Mouse (Mus musculus): ENCODE data around the gene Il1r1. TPM values are rescaled to one million over a fixed set of nuclear protein-coding genes. Genes with fewer than 3 reads are reported as not detected.

Il1r1 gene
- polyA plus RNA-seq, 1 experiment from 2014 or later: 12.9 TPM

GRCm38 (mm10) chr1:40236694-40237093, 11.8 kb downstream of the Il1r1 start:
- 71% methylated on average over 6 of the region's 6 CpGs for WGBS
- Histone ChIP-seq H3K27ac (no peak overlapping the region), H3K36me3 (no peaks in the 10 kb centered on the region), H3K4me3 (no peak overlapping the region), H3K4me1 (peaks cover 24% of the 10 kb centered on the region), H3K27me3 (ENCODE audit: insufficient read depth, poor library complexity, severe bottlenecking) (no peaks in the 10 kb centered on the region), H3K9me3 (no peaks in the 10 kb centered on the region)
- peak; percentile 69 for DNase-seq (ENCODE audit: low spot score)

- peak; percentile 70 for DNase-seq (ENCODE audit: low spot score)
- H3K4me3 ChIP-seq: no peak overlapping the region
- no peak overlapping the region for H3K27ac ChIP-seq
- H3K9me3 ChIP-seq: no peaks in the 10 kb centered on the region
- no peaks in the 10 kb centered on the region for H3K36me3 ChIP-seq
- no peaks in the 10 kb centered on the region for H3K27me3 ChIP-seq (ENCODE audit: insufficient read depth, poor library complexity, severe bottlenecking)
- H3K4me1 ChIP-seq: peaks cover 24% of the 10 kb centered on the region
- WGBS: 47% methylated on average over 6 of the region's 6 CpGs
These were observed 12.2 kb downstream of the Il1r1 start for GRCm38 (mm10) chr1:40237094-40237493.

GRCm38 (mm10) chr1:40240353-40241092, 15.6 kb downstream of the Il1r1 start:
- Histone ChIP-seq H3K27ac (no peak overlapping the region), H3K36me3 (no peaks in the 10 kb centered on the region), H3K4me3 (no peak overlapping the region), H3K27me3 (ENCODE audit: insufficient read depth, poor library complexity, severe bottlenecking) (no peaks in the 10 kb centered on the region), H3K9me3 (no peaks in the 10 kb centered on the region), H3K4me1 (peaks cover 10% of the 10 kb centered on the region)
- WGBS: 88% methylated on average over 9 of the region's 9 CpGs
- DNase-seq (ENCODE audit: low spot score): no peak

- H3K4me1 ChIP-seq: no peaks in the 10 kb centered on the region
These were observed 17.8 kb downstream of the Il1r1 start for GRCm38 (mm10) chr1:40242717-40243116.

GRCm38 (mm10) chr1:40243561-40243998, 18.7 kb downstream of the Il1r1 start:
- Histone ChIP-seq H3K4me3 (no peak overlapping the region), H3K36me3 (no peaks in the 10 kb centered on the region), H3K27me3 (ENCODE audit: insufficient read depth, poor library complexity, severe bottlenecking) (no peaks in the 10 kb centered on the region), H3K27ac (no peak overlapping the region), H3K4me1 (no peaks in the 10 kb centered on the region), H3K9me3 (no peaks in the 10 kb centered on the region)
- no peak for DNase-seq (ENCODE audit: low spot score)
- 76% methylated on average over 3 of the region's 3 CpGs for WGBS

More at GRCm38 (mm10) chr1:40242717-40243116, 17.8 kb downstream of the Il1r1 start:
- no peak for DNase-seq (ENCODE audit: low spot score)
- 78% methylated on average over 1 of the region's 1 CpGs for WGBS
- Histone ChIP-seq H3K9me3 (no peaks in the 10 kb centered on the region), H3K36me3 (no peaks in the 10 kb centered on the region), H3K27ac (no peak overlapping the region), H3K4me3 (no peak overlapping the region), H3K27me3 (ENCODE audit: insufficient read depth, poor library complexity, severe bottlenecking) (no peaks in the 10 kb centered on the region)

GRCm38 (mm10) chr1:40250425-40250824, 25.5 kb downstream of the Il1r1 start:
- no peak overlapping the region for H3K4me3 ChIP-seq
- 57% methylated on average over 4 of the region's 4 CpGs for WGBS
- no peak overlapping the region for H3K27ac ChIP-seq
- peaks cover 4% of the 10 kb centered on the region; the same call in 1 of the 2 replicates for H3K4me1 ChIP-seq
- no peaks in the 10 kb centered on the region for H3K36me3 ChIP-seq
- H3K27me3 ChIP-seq (ENCODE audit: insufficient read depth, poor library complexity, severe bottlenecking): no peaks in the 10 kb centered on the region
- H3K9me3 ChIP-seq: no peaks in the 10 kb centered on the region
- DNase-seq (ENCODE audit: low spot score): no peak

- H3K27ac ChIP-seq: no peak overlapping the region
- no peaks in the 10 kb centered on the region for H3K27me3 ChIP-seq (ENCODE audit: insufficient read depth, poor library complexity, severe bottlenecking)
- H3K4me1 ChIP-seq: peaks cover 4% of the 10 kb centered on the region; the same call in 1 of the 2 replicates
- no peaks in the 10 kb centered on the region for H3K9me3 ChIP-seq
- WGBS: 81% methylated on average over 6 of the region's 6 CpGs
- H3K4me3 ChIP-seq: no peak overlapping the region
- no peak for DNase-seq (ENCODE audit: low spot score)
- no peaks in the 10 kb centered on the region for H3K36me3 ChIP-seq
These were observed 27.6 kb downstream of the Il1r1 start for GRCm38 (mm10) chr1:40252507-40252906.

GRCm38 (mm10) chr1:40253940-40254339, 29.1 kb downstream of the Il1r1 start:
- 83% methylated on average over 5 of the region's 5 CpGs for WGBS
- no peak overlapping the region for H3K4me3 ChIP-seq
- peaks cover 4% of the 10 kb centered on the region; the same call in 1 of the 2 replicates for H3K4me1 ChIP-seq
- H3K36me3 ChIP-seq: no peaks in the 10 kb centered on the region
- no peaks in the 10 kb centered on the region for H3K9me3 ChIP-seq
- H3K27ac ChIP-seq: no peak overlapping the region
- H3K27me3 ChIP-seq (ENCODE audit: insufficient read depth, poor library complexity, severe bottlenecking): no peaks in the 10 kb centered on the region
- no peak for DNase-seq (ENCODE audit: low spot score)

- Histone ChIP-seq H3K27me3 (ENCODE audit: insufficient read depth, poor library complexity, severe bottlenecking) (no peaks in the 10 kb centered on the region), H3K27ac (no peak overlapping the region), H3K4me3 (no peak overlapping the region), H3K4me1 (peaks cover 4% of the 10 kb centered on the region; the same call in 1 of the 2 replicates), H3K36me3 (no peaks in the 10 kb centered on the region), H3K9me3 (no peaks in the 10 kb centered on the region)
- 49% methylated on average over 3 of the region's 3 CpGs for WGBS
- no peak for DNase-seq (ENCODE audit: low spot score)
These were observed 29.6 kb downstream of the Il1r1 start for GRCm38 (mm10) chr1:40254347-40255057.

- 83% methylated on average over 9 of the region's 9 CpGs for WGBS
- Histone ChIP-seq H3K4me1 (peaks cover 15% of the 10 kb centered on the region), H3K36me3 (no peaks in the 10 kb centered on the region), H3K27me3 (ENCODE audit: insufficient read depth, poor library complexity, severe bottlenecking) (peaks cover 9% of the 10 kb centered on the region), H3K27ac (no peak overlapping the region), H3K9me3 (no peaks in the 10 kb centered on the region), H3K4me3 (no peak overlapping the region)
- DNase-seq (ENCODE audit: low spot score): no peak
These were observed 37.7 kb downstream of the Il1r1 start for GRCm38 (mm10) chr1:40262441-40263121.

- no peaks in the 10 kb centered on the region for H3K36me3 ChIP-seq
- H3K27me3 ChIP-seq (ENCODE audit: insufficient read depth, poor library complexity, severe bottlenecking): peaks cover 9% of the 10 kb centered on the region
- no peak overlapping the region for H3K4me3 ChIP-seq
- H3K9me3 ChIP-seq: no peaks in the 10 kb centered on the region
- H3K4me1 ChIP-seq: peaks cover 15% of the 10 kb centered on the region
- no peak for DNase-seq (ENCODE audit: low spot score)
- WGBS: 71% methylated on average over 7 of the region's 7 CpGs
- no peak overlapping the region for H3K27ac ChIP-seq
These were observed 38.2 kb downstream of the Il1r1 start for GRCm38 (mm10) chr1:40263122-40263498.

- WGBS: 91% methylated on average over 8 of the region's 8 CpGs
- peaks cover 9% of the 10 kb centered on the region for H3K27me3 ChIP-seq (ENCODE audit: insufficient read depth, poor library complexity, severe bottlenecking)
These were observed 38.8 kb downstream of the Il1r1 start for GRCm38 (mm10) chr1:40263679-40264078.

More at GRCm38 (mm10) chr1:40263679-40264078, 38.8 kb downstream of the Il1r1 start:
- no peak overlapping the region for H3K27ac ChIP-seq
- no peak overlapping the region for H3K4me3 ChIP-seq
- no peak for DNase-seq (ENCODE audit: low spot score)
- H3K4me1 ChIP-seq: peaks cover 15% of the 10 kb centered on the region
- H3K36me3 ChIP-seq: no peaks in the 10 kb centered on the region
- H3K9me3 ChIP-seq: no peaks in the 10 kb centered on the region
